Mouse (Mus musculus) erythroblast, embryonic 14.5 days (primary cell): ENCODE data around the gene Tspan2.

Source experiments
- GATA1 ChIP-seq: IDR thresholded peaks from 2 replicates; pipeline ENCODE4 v1.6.1; 2012; ENCODE audit warnings: low read length, inconsistent platforms, mixed read lengths
- TAL1 ChIP-seq: IDR thresholded peaks from 3 replicates; pipeline ENCODE4 v1.6.1; 2012; ENCODE audit warnings: low read length, inconsistent platforms, mixed read lengths

- no peak for TF ChIP-seq TAL1
- no peak for TF ChIP-seq GATA1
Measured at GRCm38 (mm10) chr3:102715066-102715584, 19.2 kb upstream of the Tspan2 start.
